Mouse (Mus musculus): ENCODE results near the gene B9d2.

DNA sequence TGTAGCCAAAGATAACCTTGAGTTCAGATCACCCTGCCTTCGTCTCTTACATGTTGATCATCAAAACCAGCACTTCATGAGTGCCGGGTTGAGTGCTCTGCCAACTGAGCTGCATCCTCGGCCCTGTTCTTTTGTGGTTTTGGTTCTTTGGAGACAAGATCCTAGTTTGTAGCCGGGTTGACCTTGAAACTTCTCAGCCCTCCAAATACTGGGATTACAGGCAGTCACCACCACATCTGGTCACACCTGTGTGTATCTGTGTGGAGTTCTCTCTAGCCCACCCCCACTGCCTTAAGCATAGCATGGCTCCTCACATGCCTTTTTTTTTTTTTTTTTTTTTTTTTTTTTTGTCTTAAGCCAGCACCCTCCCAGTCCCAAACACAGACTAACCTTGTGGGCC is 10.5 kb upstream of the B9d2 start:
- TF ChIP-seq CTCF (IDR thresholded peaks at IDR 0.05; ENCODE audit: control insufficient read depth, insufficient read depth, low read length) (no peak), POLR2A (IDR thresholded peaks at IDR 0.05; ENCODE audit: borderline replicate concordance, control insufficient read depth, low read depth, low read length) (no peak)
